Mouse (Mus musculus) left cerebral cortex, postnatal 4 days (tissue): ENCODE measurements at regions not wholly inside any gene's neighbourhood (a gene's known extent, or its start where the extent isn't known, plus 50 kb on each side); places are given as distances from the start of the nearest gene placed in this dataset.
A peak's percentile ranks its signal among the peaks of the same experiment; 100 is the strongest.
"Not testable (repeated sequence)": the region's sequence is repeated elsewhere in the genome, so short reads cannot be mapped to it uniquely, and the experiment has no call there.

Experiments used
- DNase-seq: peaks from one replicate; pipeline ENCODE4 v3.0.0-alpha.2; 2022
- intact Hi-C: fragments of 180-260 bp; cut with DNase I; formaldehyde crosslinking; loops from one replicate; pipeline ENCODE4 v1.15.1; 2025

GRCm38 (mm10) chr4:22130511-22130910 lies 199.4 kb downstream of the Faxc start:
- intact Hi-C loops: loop anchor here (5.0 kb wide), 1 partner anchor 347 kb away; no protein-coding TSS in a partner anchor
- DNase-seq: peak; percentile 11

DNA sequence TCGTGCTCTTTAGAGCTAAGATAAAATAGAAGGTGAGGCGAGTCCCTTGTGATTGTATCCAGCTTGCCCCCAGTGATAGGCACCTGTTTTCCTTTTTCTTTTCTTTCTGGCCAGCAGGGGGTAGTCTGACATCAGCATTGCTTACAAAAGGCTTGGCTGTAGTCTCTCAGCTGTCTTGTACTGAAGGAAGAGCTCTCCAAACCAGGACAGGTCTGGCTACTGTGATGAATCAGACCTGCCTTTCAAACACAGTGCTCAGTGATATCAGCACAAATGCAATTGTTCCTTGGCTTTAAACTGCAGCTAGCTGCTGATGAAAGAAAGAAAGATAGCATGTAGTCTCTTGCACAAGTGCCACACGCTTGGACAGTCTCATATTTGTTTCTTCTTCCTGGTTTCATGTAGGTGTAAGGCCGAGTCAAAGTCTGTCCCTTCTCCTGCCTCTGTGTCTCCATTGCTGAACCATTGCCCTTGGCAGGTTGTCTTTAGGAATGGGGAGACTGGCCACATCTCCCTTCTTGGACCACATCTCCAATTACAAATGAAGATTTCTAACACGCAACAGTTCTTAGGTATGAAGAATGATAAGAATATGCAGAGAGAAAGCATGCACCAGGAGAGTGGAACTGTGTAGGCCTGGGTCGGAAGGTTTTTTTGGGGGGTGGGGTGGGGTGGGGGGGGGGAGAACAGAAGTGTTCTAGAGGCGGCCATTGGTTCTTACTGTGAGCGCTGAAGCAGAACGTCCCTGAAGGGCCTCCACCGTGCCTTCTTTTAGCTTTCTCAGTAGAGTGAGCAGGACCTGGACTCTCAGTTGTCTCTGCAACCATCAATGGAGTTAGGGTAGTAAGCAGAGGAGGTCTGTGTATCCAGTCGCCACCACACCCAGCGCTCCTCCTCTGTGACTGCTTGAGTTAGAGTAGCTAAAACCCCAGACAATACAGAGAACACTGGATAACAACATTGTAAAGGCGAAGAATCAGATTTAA lies 200.9 kb downstream of the Faxc start:
- DNase-seq: peak; percentile 23
- intact Hi-C loops: loop anchor here (5.0 kb wide), 1 partner anchor 345 kb away; no protein-coding TSS in a partner anchor

DNA sequence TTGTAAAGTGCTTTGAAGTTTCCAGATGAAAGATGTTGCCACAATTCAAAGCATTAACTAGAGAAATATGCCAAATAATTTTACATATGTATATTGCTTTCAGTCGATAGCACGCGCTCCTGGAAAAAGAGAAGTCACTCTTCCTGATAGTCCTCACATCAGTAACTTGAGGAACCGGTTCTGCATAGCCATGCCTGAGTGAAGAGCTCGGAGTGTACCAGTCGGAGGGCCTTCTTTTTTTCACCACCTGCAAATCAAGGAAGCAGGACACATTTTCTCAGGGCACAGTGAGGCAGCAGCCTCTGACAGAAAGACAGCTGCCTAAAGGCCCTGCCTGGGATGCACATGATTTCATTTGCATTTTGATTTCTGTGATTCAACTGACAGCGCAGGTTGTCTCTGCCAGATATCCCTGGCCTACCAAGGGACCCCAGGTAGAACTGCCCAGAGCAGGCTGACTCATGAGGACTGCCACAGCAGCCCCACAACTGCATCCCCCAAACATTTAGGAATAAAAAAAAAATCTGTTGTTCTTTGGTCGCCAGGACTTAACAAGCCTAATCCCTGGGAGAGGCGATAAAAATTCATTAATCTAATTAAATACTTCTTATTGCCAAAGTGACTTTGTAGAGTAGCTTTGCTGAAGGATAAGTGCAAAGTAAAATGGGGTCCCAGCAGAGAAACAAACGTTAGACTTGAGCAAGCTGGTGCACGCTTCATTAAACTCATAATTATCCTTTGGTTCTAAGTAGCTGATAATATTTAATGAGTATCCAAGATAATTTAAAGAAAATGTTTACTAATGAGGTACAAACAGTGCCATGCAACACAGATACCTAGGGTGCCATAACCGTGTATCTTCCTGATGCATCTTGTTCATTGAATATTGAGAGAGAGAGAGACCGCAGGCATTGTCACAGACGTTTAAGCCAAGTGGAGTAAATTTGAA lies 202.7 kb downstream of the Faxc start:
- no peak for DNase-seq
- intact Hi-C loops: loop anchor here (5.0 kb wide), 1 partner anchor 343 kb away; no protein-coding TSS in a partner anchor

DNA sequence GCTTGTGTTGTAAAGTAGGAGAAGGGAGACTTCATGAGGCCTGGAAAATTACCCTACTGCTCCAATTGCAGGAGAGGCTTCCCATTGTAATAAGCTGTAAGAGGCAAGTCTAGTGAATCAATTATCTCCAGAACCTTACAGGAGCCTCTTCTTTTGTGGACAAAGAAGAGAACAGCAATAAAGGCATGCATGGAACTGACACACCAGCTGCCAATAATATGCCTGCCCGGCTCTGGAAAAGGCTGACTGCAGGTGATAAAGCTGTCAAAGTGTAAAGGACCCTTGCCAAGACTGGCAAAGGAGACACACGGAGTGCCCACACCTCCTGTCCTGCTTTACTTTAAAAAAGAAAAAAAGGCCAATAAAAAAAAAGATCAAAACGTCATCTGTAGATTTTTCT lies 209.0 kb downstream of the Faxc start:
- intact Hi-C loops: no loop called here
- no peak for DNase-seq

DNA sequence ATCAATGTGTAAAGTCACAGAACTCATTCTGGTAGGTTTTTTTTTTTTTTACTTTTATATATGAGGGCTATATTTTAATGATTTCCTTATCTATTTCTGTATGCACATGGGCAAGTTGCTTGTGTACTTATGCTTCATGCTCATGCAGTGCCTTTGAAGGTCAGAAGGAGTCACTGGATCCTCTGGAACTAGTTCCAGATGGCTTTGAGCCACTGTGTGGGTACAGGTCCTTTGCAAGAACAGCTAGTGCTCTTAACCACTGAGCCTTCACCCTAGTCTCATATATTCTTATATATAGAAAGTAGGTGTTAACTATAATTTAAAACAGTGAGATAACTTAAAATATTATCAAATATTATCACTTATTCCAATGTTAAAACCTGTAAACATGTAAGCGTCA lies 212.4 kb downstream of the Faxc start:
- intact Hi-C loops: no loop called here
- no peak for DNase-seq

GRCm38 (mm10) chr4:22144834-22145233 lies 212.5 kb upstream of the Fbxl4 start:
- DNase-seq, intact Hi-C loops: not testable (repeated sequence)

GRCm38 (mm10) chr4:22146648-22147409 lies 210.5 kb upstream of the Fbxl4 start:
- intact Hi-C loops: no loop called here
- no peak for DNase-seq

- intact Hi-C loops: no loop called here
- peak; percentile 7 for DNase-seq
These were observed 205.3 kb upstream of the Fbxl4 start for GRCm38 (mm10) chr4:22151899-22152493.

DNA sequence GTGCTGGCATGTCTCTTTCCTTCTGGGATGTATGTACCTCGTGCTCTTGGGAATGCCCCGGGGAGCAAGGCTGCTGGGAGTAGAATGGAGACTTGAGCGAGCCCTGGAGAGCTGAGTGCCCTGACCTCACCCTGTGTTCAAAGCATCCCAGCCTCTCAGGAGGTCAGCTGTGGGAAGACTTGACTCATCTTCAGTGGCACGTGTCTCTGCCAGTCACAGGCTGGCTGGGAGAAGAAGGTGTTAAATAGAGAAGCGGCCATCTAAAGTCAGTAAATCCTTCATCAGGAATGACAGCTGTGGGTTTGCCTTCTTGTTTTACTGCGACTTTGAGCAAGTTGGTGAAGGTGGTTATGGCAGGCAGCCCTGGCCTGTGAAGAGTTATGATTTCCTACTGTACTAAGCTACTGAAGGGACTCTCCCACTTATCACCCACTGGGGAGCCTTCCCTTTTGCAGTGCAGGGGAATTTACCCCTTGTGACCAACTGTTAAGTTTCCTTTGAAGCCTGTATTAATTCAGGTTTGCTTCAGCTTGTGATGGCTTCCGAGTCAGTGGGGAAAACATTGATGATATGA lies 204.3 kb upstream of the Fbxl4 start:
- DNase-seq: no peak
- intact Hi-C loops: no loop called here

DNA sequence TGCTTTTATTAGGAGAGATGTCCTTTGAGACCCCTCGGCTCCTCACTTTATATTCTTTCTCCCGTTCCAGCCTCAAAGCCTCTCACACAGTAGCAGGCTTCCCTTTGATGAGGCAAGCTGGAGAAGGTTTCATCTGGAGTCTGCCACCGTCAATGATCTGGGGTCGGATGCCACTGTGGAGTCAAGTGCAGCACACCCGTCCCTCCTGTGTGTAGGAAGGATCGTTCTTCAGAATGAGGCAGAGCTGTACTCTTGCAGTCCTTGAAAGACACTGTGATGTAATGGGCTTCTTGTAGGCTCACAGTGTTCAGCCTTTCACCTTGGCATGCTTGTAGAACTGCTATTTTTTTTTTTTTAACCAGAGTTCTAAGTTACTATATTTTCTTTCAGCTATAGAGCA lies 203.7 kb upstream of the Fbxl4 start:
- intact Hi-C loops: no loop called here
- DNase-seq: no peak

- intact Hi-C loops: no loop called here
- no peak for DNase-seq
These were observed 170.9 kb upstream of the Fbxl4 start for GRCm38 (mm10) chr4:22186422-22186821.

GRCm38 (mm10) chr4:22188141-22189006 lies 169.0 kb upstream of the Fbxl4 start:
- DNase-seq: no peak
- intact Hi-C loops: no loop called here

- intact Hi-C loops: no loop called here
- no peak for DNase-seq
These were observed 160.8 kb upstream of the Fbxl4 start for GRCm38 (mm10) chr4:22196501-22196900.

DNA sequence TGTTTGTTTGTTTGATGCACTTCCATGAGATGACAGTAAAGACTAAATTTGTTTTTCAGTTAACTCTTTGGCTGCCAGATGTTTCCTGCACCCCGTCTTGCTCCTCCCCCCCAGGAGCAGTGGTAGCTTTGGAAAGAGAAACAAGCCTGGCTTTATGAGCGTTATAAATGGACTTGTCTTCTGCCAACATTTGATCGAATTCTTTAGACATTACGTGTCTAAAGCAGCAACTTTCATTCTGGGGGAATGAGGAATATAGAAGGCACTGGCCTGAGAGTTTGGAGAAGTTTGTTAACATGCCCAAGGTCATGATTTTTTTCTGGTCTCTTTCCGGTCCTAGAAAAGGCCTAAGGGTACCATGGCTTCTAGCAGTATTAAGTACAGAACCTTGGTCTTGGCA lies 148.8 kb upstream of the Fbxl4 start:
- intact Hi-C loops: no loop called here
- DNase-seq: no peak

DNA sequence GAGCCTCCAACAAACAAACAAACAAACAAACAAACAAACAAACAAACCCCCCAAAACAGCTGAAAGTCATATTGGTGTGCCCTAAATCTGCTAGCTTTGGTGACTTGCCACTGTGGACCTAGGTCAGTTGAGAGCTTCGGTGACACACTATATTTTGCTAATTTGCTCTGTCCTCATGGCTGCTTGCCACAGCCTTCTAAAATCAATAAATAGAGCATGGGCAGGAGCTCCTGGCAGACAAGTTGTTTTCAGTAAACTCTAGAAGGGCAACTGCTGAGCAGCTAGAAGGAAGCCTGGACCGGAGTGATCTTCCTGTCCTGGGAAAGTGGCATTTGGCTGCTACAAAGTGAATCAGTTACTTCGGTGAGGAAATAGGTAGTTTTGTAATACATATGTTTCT lies 119.7 kb upstream of the Fbxl4 start:
- DNase-seq: no peak
- intact Hi-C loops: no loop called here

- DNase-seq, intact Hi-C loops: not testable (repeated sequence)
These were observed 107.1 kb upstream of the Fbxl4 start for GRCm38 (mm10) chr4:22250276-22250675.

DNA sequence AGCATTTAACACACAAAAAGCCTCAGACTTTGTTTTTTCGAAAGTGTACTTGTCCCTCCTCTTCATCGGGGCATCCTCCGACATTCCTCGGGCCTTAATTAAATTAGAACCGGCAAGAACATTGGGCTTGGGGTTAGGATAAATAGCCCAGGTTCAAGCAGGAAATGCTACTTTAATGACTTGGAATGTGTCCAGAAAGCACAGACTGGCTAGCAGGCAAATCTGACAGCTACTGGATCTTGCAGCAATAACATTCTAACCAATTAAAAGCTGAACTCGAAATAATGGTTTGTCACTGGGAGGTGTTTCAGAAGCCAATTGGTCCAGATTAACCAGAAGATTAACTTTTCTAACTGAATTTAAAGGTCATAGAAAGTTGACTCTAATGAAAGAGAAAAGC lies 93.4 kb upstream of the Fbxl4 start:
- intact Hi-C loops: no loop called here
- no peak for DNase-seq

DNA sequence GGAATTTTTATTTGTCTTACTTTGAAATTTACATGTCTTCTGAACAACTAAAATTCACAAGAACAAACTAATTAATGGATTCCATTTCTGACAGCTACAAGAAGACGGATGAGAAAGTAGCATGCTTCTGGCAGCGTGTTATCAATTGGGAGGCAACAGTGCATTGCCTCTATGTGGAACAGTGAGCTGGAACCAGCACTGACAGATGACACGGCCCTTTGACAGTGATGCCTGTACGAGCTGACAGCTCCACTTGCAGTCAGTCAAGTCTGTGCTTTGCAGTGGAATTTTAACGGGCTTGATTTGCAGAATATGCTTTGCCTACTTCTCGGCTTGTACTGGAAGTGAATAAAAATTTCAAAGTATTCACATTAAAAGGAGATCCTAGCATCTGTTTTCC lies 88.3 kb upstream of the Fbxl4 start:
- DNase-seq: no peak
- intact Hi-C loops: no loop called here

GRCm38 (mm10) chr4:22274178-22274577 lies 83.2 kb upstream of the Fbxl4 start:
- intact Hi-C loops: no loop called here
- DNase-seq: no peak
